Mouse (Mus musculus): ENCODE measurements around the gene Gas1. TPM values are rescaled to one million over a fixed set of nuclear protein-coding genes. Genes with fewer than 3 reads are reported as not detected.

Gene Gas1
- 155 and 162 TPM in 2 replicates for polyA plus RNA-seq (2012; rRNA removed)

DNA sequence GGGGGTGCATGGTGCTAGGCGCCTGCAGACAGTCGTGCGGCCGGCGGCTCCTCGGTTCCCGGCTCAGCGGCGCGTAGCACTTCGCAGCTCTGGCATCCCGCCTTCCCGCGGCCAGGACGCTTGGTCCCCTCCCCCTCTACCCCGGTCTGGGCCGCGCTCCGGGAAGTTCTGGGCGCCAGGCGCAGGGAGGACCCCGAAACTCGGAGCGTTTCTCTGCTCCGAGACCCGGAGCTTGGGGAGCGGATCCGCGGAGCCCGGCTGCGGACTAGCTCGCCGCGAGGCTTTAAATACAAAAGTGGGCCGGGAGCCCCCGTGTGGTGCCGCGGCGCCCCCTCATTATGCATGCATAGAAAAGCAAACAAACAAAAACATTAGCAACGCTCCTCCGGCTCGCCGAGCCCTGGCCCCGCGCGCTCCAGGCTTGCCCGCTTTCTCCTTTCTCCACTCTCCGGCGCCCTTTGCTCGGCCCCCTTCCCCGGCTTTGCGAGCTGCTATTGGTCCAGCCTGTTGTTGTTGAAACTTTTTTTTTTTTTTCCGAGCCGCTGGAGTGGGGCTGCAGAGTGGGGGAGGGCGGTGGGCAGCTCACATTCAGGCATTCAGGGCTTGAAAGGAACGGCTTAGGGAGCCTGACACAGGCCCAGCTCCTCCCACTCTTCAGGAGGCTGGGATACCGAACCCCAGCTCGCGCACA lies at the start of gene Gas1:
Gene Gas1 (minus strand): TSS at position 260 of the 691 bp plus-strand sequence.
- peak; percentile 82 for DNase-seq (ENCODE audit: low spot score)

- DNase-seq (ENCODE audit: low spot score): no peak
These were observed 49.2 kb upstream of the Gas1 start for GRCm38 (mm10) chr13:60226251-60226836.

- no peak for DNase-seq (ENCODE audit: low spot score)
These were observed 48.6 kb upstream of the Gas1 start for GRCm38 (mm10) chr13:60225736-60226135.

DNA sequence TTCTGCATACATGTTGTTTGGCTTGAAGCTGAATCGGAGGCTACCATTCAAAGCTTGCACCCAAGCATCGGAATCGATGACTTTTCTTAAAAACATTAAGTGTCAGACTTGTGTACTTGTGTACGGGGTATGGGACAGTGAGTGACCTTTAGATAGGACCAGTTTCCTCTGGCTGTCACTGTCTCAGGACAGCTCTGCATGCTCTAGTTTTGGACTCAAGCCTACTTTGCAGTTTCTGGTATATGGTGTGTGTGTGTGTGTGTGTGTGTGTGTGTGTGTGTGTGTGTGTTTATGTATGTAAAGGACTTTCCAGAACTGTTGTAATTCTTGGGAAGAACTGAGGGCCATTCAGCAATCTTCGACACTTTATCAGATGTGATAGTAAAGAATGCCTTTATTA lies 48.1 kb upstream of the Gas1 start:
- no peak for DNase-seq (ENCODE audit: low spot score)

GRCm38 (mm10) chr13:60223797-60224196 lies 46.6 kb upstream of the Gas1 start:
- no peak for DNase-seq (ENCODE audit: low spot score)

- DNase-seq (ENCODE audit: low spot score): no peak
These were observed 45.2 kb upstream of the Gas1 start for GRCm38 (mm10) chr13:60222336-60222735.

GRCm38 (mm10) chr13:60213896-60214295 lies 36.7 kb upstream of the Gas1 start:
- no peak for DNase-seq (ENCODE audit: low spot score)

GRCm38 (mm10) chr13:60207135-60207601 lies 30.0 kb upstream of the Gas1 start:
- no peak for DNase-seq (ENCODE audit: low spot score)

DNA sequence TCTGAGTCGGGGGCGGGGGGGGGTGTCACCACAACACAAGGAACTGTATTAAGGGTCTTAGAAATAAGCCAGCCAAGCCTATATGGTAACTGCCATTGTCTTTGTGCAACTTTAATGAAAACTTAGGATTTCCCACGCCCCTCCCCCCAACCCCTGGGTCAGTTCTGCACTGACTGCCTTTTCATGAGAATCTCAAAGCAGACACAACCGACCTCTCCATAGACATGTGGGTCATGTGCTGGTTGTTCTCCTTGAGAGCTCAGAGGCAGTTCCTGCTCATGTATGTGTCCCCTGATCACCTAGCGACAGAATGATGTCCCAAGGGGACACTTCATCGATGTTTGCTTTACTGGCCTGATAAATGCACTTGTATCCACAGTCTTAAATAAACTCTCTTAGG lies 27.6 kb upstream of the Gas1 start:
- DNase-seq (ENCODE audit: low spot score): no peak

DNA sequence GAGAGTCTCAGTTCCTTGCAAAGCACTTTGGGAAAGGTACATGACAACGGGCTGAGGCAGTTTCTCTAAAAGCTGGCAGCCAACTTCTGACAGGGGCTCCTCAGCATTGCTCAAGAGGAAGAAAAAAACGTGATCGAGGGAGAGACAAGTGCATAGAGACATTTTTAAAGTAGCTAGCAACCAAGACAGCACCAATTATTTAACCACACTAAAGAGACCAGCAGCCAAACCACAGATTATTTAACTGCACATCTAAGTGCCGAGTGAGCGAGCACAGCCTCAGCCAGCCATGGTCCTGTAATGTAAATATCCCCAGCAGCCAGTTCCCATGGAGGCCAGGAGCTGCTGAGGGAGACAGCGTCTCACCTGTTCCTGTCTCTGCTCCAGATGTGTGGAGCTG lies 16.1 kb upstream of the Gas1 start:
- no peak for DNase-seq (ENCODE audit: low spot score)

DNA sequence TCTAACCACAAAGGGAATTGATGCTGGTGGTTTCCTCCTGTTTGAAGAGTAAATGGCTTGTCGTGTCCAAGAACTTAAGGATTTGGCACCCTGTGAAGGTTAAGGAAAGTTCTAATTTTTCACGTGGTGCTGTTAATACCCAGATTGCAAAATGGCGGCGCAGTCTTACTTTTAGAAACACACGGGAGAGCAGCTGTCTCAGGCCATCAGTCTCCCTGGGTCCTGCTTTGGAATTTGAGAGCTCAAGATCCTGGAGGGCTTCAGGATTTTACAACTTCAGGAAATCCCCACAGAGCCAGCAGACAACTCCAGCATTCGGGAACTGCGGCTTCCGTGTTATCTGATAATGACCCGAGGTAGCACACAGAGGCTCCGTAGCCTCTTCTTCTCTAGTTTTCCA lies 12.8 kb upstream of the Gas1 start:
- DNase-seq (ENCODE audit: low spot score): no peak

DNA sequence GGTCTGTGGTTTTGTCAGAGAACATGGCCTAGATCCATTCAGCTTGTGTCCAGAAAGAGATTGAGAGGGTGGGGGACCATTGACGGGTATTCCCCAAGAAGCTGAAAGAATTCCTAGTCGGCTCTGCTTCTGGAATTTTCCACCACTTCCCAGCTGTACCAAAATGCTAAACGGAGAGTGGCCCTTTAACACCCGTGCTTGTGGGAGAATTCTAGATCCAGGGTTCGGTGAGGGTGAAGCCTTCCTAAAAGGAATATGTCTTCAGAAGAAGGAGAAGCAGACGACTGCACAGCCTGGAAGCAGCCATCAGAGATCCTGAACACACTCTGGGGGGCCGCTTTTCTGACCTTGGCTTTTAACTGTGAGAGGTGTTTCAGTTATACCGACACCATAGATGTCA lies 11.8 kb upstream of the Gas1 start:
- no peak for DNase-seq (ENCODE audit: low spot score)

- no peak for DNase-seq (ENCODE audit: low spot score)
These were observed 10.1 kb upstream of the Gas1 start for GRCm38 (mm10) chr13:60187276-60187675.

GRCm38 (mm10) chr13:60182346-60182745 lies 5.2 kb upstream of the Gas1 start:
- DNase-seq (ENCODE audit: low spot score): no peak

DNA sequence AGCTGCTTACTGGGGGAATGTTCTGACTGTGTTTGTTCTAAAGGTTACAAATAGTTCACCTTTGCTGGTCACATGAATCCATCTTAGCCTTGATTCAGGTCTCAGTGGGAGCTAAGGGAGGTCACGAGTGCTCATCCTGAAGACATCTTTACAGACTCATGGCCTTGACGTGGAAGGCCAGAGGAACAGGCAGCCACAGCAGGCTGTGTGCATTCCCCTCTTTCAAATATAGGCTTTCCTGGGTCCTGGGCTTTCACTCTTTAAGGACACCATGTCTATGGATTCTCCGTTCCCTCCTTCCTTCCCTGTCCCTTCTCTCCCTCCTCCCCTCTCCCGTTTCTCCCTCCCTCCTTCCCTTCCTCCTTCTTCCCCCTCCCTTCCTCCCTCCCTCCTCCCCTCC lies 2.5 kb upstream of the Gas1 start:
- no peak for DNase-seq (ENCODE audit: low spot score)

GRCm38 (mm10) chr13:60178416-60178815 lies 1.3 kb upstream of the Gas1 start:
- DNase-seq (ENCODE audit: low spot score): peak; percentile 81

GRCm38 (mm10) chr13:60177797-60178110 lies 589 bp upstream of the Gas1 start:
- no peak for DNase-seq (ENCODE audit: low spot score)

GRCm38 (mm10) chr13:60176776-60177105 lies 424 bp downstream of the Gas1 start:
- DNase-seq (ENCODE audit: low spot score): no peak

DNA sequence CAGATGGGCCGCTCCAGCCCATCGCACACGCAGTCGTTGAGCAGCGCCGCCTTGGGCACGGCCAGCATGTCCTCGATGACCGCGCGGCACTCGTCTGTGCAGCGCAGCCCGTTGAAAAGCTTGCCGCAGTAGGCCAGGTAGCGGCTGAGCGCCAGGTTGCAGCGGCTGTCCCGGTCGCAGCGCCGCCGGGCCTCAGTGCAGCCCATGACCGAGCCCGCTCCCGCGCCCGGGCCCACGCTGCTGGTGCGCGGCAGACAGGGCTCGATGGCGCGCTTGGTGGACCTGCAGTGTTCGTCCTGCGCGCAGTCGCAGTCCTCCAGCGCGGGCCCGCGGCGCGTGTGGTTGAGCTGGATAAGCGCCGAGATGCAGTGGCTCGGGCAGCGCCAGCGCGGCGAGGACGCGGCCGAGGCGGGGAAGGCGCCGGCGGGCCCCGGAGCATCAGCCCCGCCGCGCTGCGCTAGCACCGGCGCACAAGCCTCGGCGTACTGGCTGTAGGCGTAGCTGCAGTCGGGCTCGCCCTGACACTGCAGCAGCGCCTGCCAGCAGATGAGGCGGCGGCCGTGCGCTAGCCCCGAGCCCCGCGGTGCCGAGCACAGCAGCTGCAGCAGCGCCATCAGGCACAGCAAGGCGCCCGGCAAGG lies 909 bp downstream of the Gas1 start:
- DNase-seq (ENCODE audit: low spot score): peak; percentile 65

GRCm38 (mm10) chr13:60175490-60176135 lies 1.6 kb downstream of the Gas1 start:
- no peak for DNase-seq (ENCODE audit: low spot score)

GRCm38 (mm10) chr13:60174953-60175352 lies 2.2 kb downstream of the Gas1 start:
- DNase-seq (ENCODE audit: low spot score): no peak

DNA sequence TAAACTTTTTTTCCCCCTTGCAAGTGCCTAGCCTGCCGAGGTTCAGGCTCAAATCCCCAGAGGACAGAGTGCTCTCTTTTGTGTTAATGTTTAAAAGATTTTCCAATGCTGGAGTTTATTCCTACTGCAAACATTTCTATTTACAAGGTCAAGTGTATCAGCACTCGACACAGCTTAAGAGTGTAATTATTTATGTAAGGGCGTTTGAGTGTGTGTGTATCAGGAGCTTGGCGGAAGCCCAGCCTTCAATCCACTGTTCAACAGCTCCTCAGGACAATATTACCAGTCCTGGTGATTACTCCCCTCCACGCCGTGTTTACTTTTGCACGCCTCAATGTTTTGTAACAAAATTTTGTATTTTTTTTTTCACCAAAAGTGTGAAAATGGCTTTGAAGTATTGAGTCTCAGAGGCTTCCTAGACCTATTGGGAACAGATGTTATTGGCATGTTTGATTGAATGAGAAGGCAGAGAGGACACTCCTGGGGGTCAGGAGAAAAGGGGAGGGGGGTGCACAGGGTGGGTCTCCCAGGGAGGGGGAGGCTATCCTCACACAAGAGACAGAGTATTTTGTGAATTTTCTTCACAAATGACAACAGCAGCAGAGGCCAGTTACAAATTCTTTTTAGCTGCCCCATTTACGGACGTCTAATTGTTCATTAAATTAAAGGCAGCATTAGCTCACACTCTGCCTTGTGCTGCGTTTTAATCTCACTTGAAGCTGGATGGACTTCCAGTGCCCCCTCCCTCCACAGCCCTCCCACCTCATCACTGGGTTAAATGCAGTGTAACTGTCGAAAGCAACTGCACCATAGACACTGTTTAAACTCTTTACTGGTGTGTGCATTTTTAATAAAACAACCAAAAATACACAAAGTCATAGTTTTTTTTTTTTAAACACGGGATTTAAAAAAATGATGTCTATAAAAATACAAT lies 3.3 kb downstream of the Gas1 start:
- DNase-seq (ENCODE audit: low spot score): no peak
